Mouse (Mus musculus) spleen, postnatal 10 days (tissue): Measurements from ENCODE around the gene Neurog3.

Experiments used
- DNase-seq, 2 experiments: peaks; one replicate each; pipeline ENCODE4 v3.0.0; 2021 to 2022; ENCODE audit warnings: low spot score in 2 of 2

Gene Neurog3

GRCm38 (mm10) chr10:62132691-62133281 lies at the start of gene Neurog3:
Gene Neurog3, plus strand, starts transcription at chr10:62133090.
- peak in 1 of 2 experiments; percentile 51 for DNase-seq

GRCm38 (mm10) chr10:62086044-62086443 lies 46.8 kb upstream of the Neurog3 start:
- DNase-seq: no peak

GRCm38 (mm10) chr10:62086826-62087225 lies 46.1 kb upstream of the Neurog3 start:
- DNase-seq: no peak

GRCm38 (mm10) chr10:62088411-62088810 lies 44.5 kb upstream of the Neurog3 start:
- DNase-seq: no peak

- DNase-seq: no peak
Measured at GRCm38 (mm10) chr10:62089071-62089470, 43.8 kb upstream of the Neurog3 start.

- no peak for DNase-seq
Measured at GRCm38 (mm10) chr10:62089486-62089885, 43.4 kb upstream of the Neurog3 start.

- no peak for DNase-seq
Measured at GRCm38 (mm10) chr10:62093903-62094302, 39.0 kb upstream of the Neurog3 start.

- DNase-seq: no peak
Measured at GRCm38 (mm10) chr10:62094401-62094800, 38.5 kb upstream of the Neurog3 start.

- DNase-seq: no peak
Measured at GRCm38 (mm10) chr10:62099749-62100403, 33.0 kb upstream of the Neurog3 start.

GRCm38 (mm10) chr10:62101504-62102439 lies 31.1 kb upstream of the Neurog3 start:
- DNase-seq: peak; percentile 34 to 79

GRCm38 (mm10) chr10:62104835-62105576 lies 27.9 kb upstream of the Neurog3 start:
- DNase-seq: peak; percentile 37 to 75

- DNase-seq: no peak
Measured at GRCm38 (mm10) chr10:62107048-62107447, 25.8 kb upstream of the Neurog3 start.

- peak; percentile 55 to 77 for DNase-seq
Measured at GRCm38 (mm10) chr10:62110504-62111206, 22.2 kb upstream of the Neurog3 start.

- DNase-seq: no peak
Measured at GRCm38 (mm10) chr10:62111207-62111576, 21.7 kb upstream of the Neurog3 start.

- DNase-seq: no peak
Measured at GRCm38 (mm10) chr10:62113865-62114647, 18.8 kb upstream of the Neurog3 start.

GRCm38 (mm10) chr10:62127137-62127536 lies 5.8 kb upstream of the Neurog3 start:
- peak in 1 of 2 experiments; percentile 33 for DNase-seq

- DNase-seq: no peak
Measured at GRCm38 (mm10) chr10:62127711-62128231, 5.1 kb upstream of the Neurog3 start.

GRCm38 (mm10) chr10:62128316-62128951 lies 4.5 kb upstream of the Neurog3 start:
- DNase-seq: no peak

GRCm38 (mm10) chr10:62135696-62136470 lies 3.0 kb downstream of the Neurog3 start:
- DNase-seq: no peak
